Mouse (Mus musculus) cortical plate, adult 2 months (tissue): ENCODE data around the gene Nfia.

Source experiments
- CTCF ChIP-seq: fragments of 200-500 bp; IDR thresholded peaks from 2 replicates; pipeline ENCODE4 v1.5.1; 2011; ENCODE audit warnings: mild to moderate bottlenecking, control low read depth, low read length; ENCODE audit not compliant: insufficient read depth; ENCODE audit errors: extremely low read depth
- POLR2A ChIP-seq: fragments of 200-500 bp; IDR thresholded peaks from 2 replicates; pipeline ENCODE4 v1.6.1; 2011; ENCODE audit warnings: mild to moderate bottlenecking, low read length, control low read depth; ENCODE audit not compliant: insufficient read depth; ENCODE audit errors: extremely low read depth

DNA sequence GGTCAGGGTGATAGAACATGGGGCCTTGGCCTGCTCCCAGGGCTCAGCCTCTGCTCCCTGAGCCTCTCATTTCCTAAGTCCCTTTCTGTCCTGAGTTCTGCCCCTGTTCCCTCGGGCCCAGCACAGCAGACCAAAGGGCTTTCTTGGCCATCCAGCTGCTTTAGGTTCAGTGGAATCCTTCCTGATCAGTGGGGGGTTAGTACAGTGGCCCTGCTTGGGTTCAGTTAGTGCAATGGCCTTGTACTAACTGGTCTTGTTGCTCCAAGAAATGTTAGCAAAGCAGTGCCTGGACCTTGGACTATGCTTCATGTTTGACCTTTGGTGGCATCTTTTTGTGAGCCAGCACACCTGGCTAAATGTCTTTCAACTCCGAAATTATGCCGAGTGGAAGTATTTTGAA lies 66.1 kb downstream of the Nfia start:
- TF ChIP-seq CTCF = no peak
- no peak for TF ChIP-seq POLR2A
